23 mouse cellular contexts compared by ENCODE assay signal in genomic region chr12:46507829-46508228, GRCm38 (mm10).
A peak's percentile ranks its signal among the peaks of the same experiment; 100 is the strongest.
DNase-seq lines count a peak whose midpoint lies in the region; ATAC-seq and TF ChIP-seq lines count a peak whose summit lies in the region.
"Had no signal": no experiment of that assay in that cellular context is flagged by ENCODE, and none has a peak within 500 bp of the region (broad histone marks: within the 10 kb centered on the region; RNA-seq: fewer than 3 reads in every experiment).

No protein-coding gene starts in this region.

- no peak for TF ChIP-seq POLR2A in lung, adult 2 months (IDR thresholded peaks at IDR 0.05; ENCODE audit: borderline replicate concordance, extremely low read depth, low read depth, low read length)

- no peak overlapping the region for H3K9ac ChIP-seq in lung, embryonic 14.5 days
- no peak overlapping the region for H3K9ac ChIP-seq in lung, embryonic 16.5 days (ENCODE audit: low read length)
- H3K9ac ChIP-seq in midbrain, embryonic 14.5 days (replicated peaks; ENCODE audit: low read length), result no peak overlapping the region
- no peak overlapping the region for H3K9ac ChIP-seq in midbrain, embryonic 13.5 days (replicated peaks)
- H3K9ac ChIP-seq: embryonic facial prominence, embryonic 13.5 days; embryonic facial prominence, embryonic 15.5 days; forebrain, embryonic 12.5 days had no signal

- no peak overlapping the region for H3K4me3 ChIP-seq in lung, embryonic 14.5 days (ENCODE audit: low read depth, low read length)
- no peak overlapping the region for H3K4me3 ChIP-seq in lung, embryonic 16.5 days (ENCODE audit: low read length)
- no peak overlapping the region for H3K4me3 ChIP-seq in lung, adult 2 months (replicated peaks; ENCODE audit: extremely low read depth, low read depth, low read length)
- no peak overlapping the region for H3K4me3 ChIP-seq in midbrain, embryonic 14.5 days (replicated peaks; ENCODE audit: low read depth, low read length)
- no peak overlapping the region for H3K4me3 ChIP-seq in midbrain, embryonic 13.5 days (replicated peaks)
- H3K4me3 ChIP-seq: embryonic facial prominence, embryonic 13.5 days; embryonic facial prominence, embryonic 15.5 days; erythroblast, embryonic 14.5 days; forebrain, embryonic 10.5 days; forebrain, embryonic 12.5 days had no signal

- TF ChIP-seq CTCF in lung, embryonic 14.5 days (IDR thresholded peaks at IDR 0.05; ENCODE audit: low read depth), result no peak
- TF ChIP-seq CTCF in lung, adult 2 months (IDR thresholded peaks at IDR 0.05; ENCODE audit: insufficient read depth, low read length), result no peak

- H3K4me2 ChIP-seq in lung, embryonic 14.5 days, result no peak overlapping the region
- no peak overlapping the region for H3K4me2 ChIP-seq in lung, embryonic 16.5 days (ENCODE audit: low read depth, low read length)
- no peak overlapping the region for H3K4me2 ChIP-seq in midbrain, embryonic 14.5 days (ENCODE audit: low read length)
- no peak overlapping the region for H3K4me2 ChIP-seq in midbrain, embryonic 13.5 days (replicated peaks)
- H3K4me2 ChIP-seq: embryonic facial prominence, embryonic 13.5 days; embryonic facial prominence, embryonic 15.5 days; forebrain, embryonic 12.5 days had no signal

- WGBS in lung, embryonic 14.5 days, result 43% methylated on average over 3 of the region's 3 CpGs
- WGBS in lung, embryonic 16.5 days, result 48% methylated on average over 3 of the region's 3 CpGs
- WGBS in lung, adult 2 months, result 67% methylated on average over 3 of the region's 3 CpGs
- 79% methylated on average over 3 of the region's 3 CpGs for WGBS in midbrain, embryonic 14.5 days
- 74% methylated on average over 3 of the region's 3 CpGs for WGBS in midbrain, embryonic 13.5 days

- DNase-seq in lung, embryonic 14.5 days, result peak; percentile 80
- no peak for DNase-seq in lung, postnatal 25 days (ENCODE audit: low spot score)
- no peak for DNase-seq in lung, adult 2 months
- peak; percentile 2 for DNase-seq in midbrain, embryonic 14.5 days
- DNase-seq: adrenal gland, adult 2 months; adrenal gland, postnatal 10 days; adrenal gland, postnatal 25 days; cerebellum, adult 11 months; cerebellum, adult 18-20 months; cerebellum, adult 8-10 months; cerebellum, adult 9-11 months; cerebellum, postnatal 14 days; cerebellum, postnatal 36 days; embryo, embryonic 11 days had no signal

- H3K9me3 ChIP-seq in lung, embryonic 14.5 days (ENCODE audit: low read depth, low read length), result no peaks in the 10 kb centered on the region
- H3K9me3 ChIP-seq in lung, embryonic 16.5 days (ENCODE audit: control insufficient read depth, low read length), result no peaks in the 10 kb centered on the region; the same call in 1 of the 2 replicates
- peaks cover 10% of the 10 kb centered on the region for H3K9me3 ChIP-seq in midbrain, embryonic 14.5 days (ENCODE audit: control insufficient read depth, low read length)
- H3K9me3 ChIP-seq in midbrain, embryonic 13.5 days, result 0 out of 2 replicates have a peak, but pooled peaks cover 5% of the 10 kb centered on the region
- H3K9me3 ChIP-seq: embryonic facial prominence, embryonic 13.5 days; embryonic facial prominence, embryonic 15.5 days had no signal

- ATAC-seq in lung, embryonic 14.5 days (ENCODE audit: insufficient read depth), result peak; percentile 87
- peak; percentile 68; the same call in 1 of the 2 replicates for ATAC-seq in lung, embryonic 16.5 days (ENCODE audit: low read depth)
- no peak for ATAC-seq in midbrain, embryonic 14.5 days (ENCODE audit: low FRiP score, low TSS enrichment)
- ATAC-seq in midbrain, embryonic 13.5 days, result no peak
- no peak for ATAC-seq in inflammation-experienced regulatory T-cells, adult 6 months
- ATAC-seq: forebrain, embryonic 14.5 days had no signal

- H3K36me3 ChIP-seq in lung, embryonic 14.5 days (ENCODE audit: insufficient read depth), result no peaks in the 10 kb centered on the region
- H3K36me3 ChIP-seq in lung, embryonic 16.5 days (ENCODE audit: control insufficient read depth, insufficient read depth, low read length), result no peaks in the 10 kb centered on the region
- no peaks in the 10 kb centered on the region for H3K36me3 ChIP-seq in midbrain, embryonic 14.5 days (ENCODE audit: control insufficient read depth, insufficient read depth, low read length)
- no peaks in the 10 kb centered on the region for H3K36me3 ChIP-seq in midbrain, embryonic 13.5 days
- H3K36me3 ChIP-seq: embryonic facial prominence, embryonic 13.5 days; embryonic facial prominence, embryonic 15.5 days; forebrain, embryonic 10.5 days; forebrain, embryonic 12.5 days had no signal

- no peaks in the 10 kb centered on the region for H3K27me3 ChIP-seq in lung, embryonic 14.5 days (ENCODE audit: insufficient read depth, low read length)
- H3K27me3 ChIP-seq in lung, embryonic 16.5 days (ENCODE audit: control insufficient read depth, insufficient read depth, low read depth, low read length), result no peaks in the 10 kb centered on the region
- no peaks in the 10 kb centered on the region for H3K27me3 ChIP-seq in midbrain, embryonic 14.5 days (ENCODE audit: control insufficient read depth, insufficient read depth, low read length)
- no peaks in the 10 kb centered on the region for H3K27me3 ChIP-seq in midbrain, embryonic 13.5 days
- H3K27me3 ChIP-seq: embryonic facial prominence, embryonic 13.5 days; embryonic facial prominence, embryonic 15.5 days; forebrain, embryonic 12.5 days had no signal

- no peaks in the 10 kb centered on the region for H3K4me1 ChIP-seq in lung, embryonic 14.5 days (ENCODE audit: insufficient read depth)
- H3K4me1 ChIP-seq in lung, embryonic 16.5 days (replicated peaks; ENCODE audit: control insufficient read depth, insufficient read depth, low read length), result no peaks in the 10 kb centered on the region
- H3K4me1 ChIP-seq in lung, adult 2 months (ENCODE audit: control insufficient read depth, insufficient read depth, low read length), result no peaks in the 10 kb centered on the region
- H3K4me1 ChIP-seq in midbrain, embryonic 14.5 days (ENCODE audit: control insufficient read depth, insufficient read depth, low read length), result no peaks in the 10 kb centered on the region
- no peaks in the 10 kb centered on the region for H3K4me1 ChIP-seq in midbrain, embryonic 13.5 days (replicated peaks)
- H3K4me1 ChIP-seq: embryonic facial prominence, embryonic 13.5 days; embryonic facial prominence, embryonic 15.5 days; forebrain, embryonic 12.5 days had no signal

- H3K27ac ChIP-seq in lung, embryonic 14.5 days (ENCODE audit: low read depth), result no peak overlapping the region
- H3K27ac ChIP-seq in lung, embryonic 16.5 days (ENCODE audit: low read length), result no peak overlapping the region
- H3K27ac ChIP-seq in midbrain, embryonic 14.5 days (replicated peaks; ENCODE audit: low read depth, low read length), result no peak overlapping the region
- H3K27ac ChIP-seq in midbrain, embryonic 13.5 days, result no peak overlapping the region
- H3K27ac ChIP-seq: embryonic facial prominence, embryonic 13.5 days; embryonic facial prominence, embryonic 15.5 days; forebrain, embryonic 10.5 days; forebrain, embryonic 12.5 days had no signal

Comparison
In these comparisons a context has a peak if more than half of its experiments do, and no peak if none do; other contexts are left out.
1. DNase-seq: peak in lung, embryonic 14.5 days (single experiment) and midbrain, embryonic 14.5 days (single experiment); none in lung, postnatal 25 days (single experiment) and lung, adult 2 months (single experiment).
2. ATAC-seq: peak in lung, embryonic 14.5 days (single experiment) and lung, embryonic 16.5 days (single experiment); none in midbrain, embryonic 14.5 days (single experiment), midbrain, embryonic 13.5 days (single experiment) and inflammation-experienced regulatory T-cells, adult 6 months (single experiment).